Comparison of ENCODE assay signal across 15 mouse cellular contexts in genomic region chrX:96153362-96153761, GRCm38 (mm10).
"Had no signal": no experiment of that assay in that cellular context is flagged by ENCODE, and none has a peak within 500 bp of the region (broad histone marks: within the 10 kb centered on the region; RNA-seq: fewer than 3 reads in every experiment).

No protein-coding gene starts in this region.

- H3K4me3 ChIP-seq: neural tube, embryonic 15.5 days; stomach, embryonic 15.5 days had no signal

- H3K4me2 ChIP-seq: neural tube, embryonic 15.5 days; stomach, embryonic 15.5 days had no signal

- H3K9me3 ChIP-seq: neural tube, embryonic 15.5 days; stomach, embryonic 15.5 days had no signal

- H3K27me3 ChIP-seq: neural tube, embryonic 15.5 days; stomach, embryonic 15.5 days had no signal

- H3K27ac ChIP-seq: neural tube, embryonic 15.5 days; stomach, embryonic 15.5 days; stomach, postnatal 0 days had no signal

- H3K9ac ChIP-seq: neural tube, embryonic 15.5 days; stomach, embryonic 15.5 days had no signal

- H3K4me1 ChIP-seq: neural tube, embryonic 15.5 days; stomach, embryonic 15.5 days had no signal

- H3K36me3 ChIP-seq: neural tube, embryonic 15.5 days; stomach, embryonic 15.5 days had no signal

- DNase-seq: retina, postnatal 1 day; right cerebral cortex, adult 18-20 months; right cerebral cortex, postnatal 14 days; right cerebral cortex, postnatal 25 days; right cerebral cortex, postnatal 4 days; spleen, adult 18-20 months; thymus, adult 18-20 months; thymus, adult 2 months; thymus, postnatal 14 days; thymus, postnatal 25 days; thymus, postnatal 36 days; thymus, postnatal 4 days had no signal
